Mouse (Mus musculus) thymus, adult 18-20 months (tissue): ENCODE data around the gene Atg101.

Source experiments
- DNase-seq, 2 experiments: peaks; one replicate each; pipeline ENCODE4 v3.0.0; 2022; ENCODE audit warnings: mixed read lengths in 2 of 2

Gene Atg101

GRCm38 (mm10) chr15:101287361-101287760 is 3.3 kb downstream of the Atg101 start:
- DNase-seq: no peak

- no peak for DNase-seq
Measured at GRCm38 (mm10) chr15:101290354-101290753, 6.3 kb downstream of the Atg101 start.

GRCm38 (mm10) chr15:101292012-101292411 is 7.9 kb downstream of the Atg101 start:
- DNase-seq: no peak

- DNase-seq: no peak
Measured at GRCm38 (mm10) chr15:101293025-101293621, 9.1 kb downstream of the Atg101 start, which contains the start of gene 6030408B16Rik. Gene 6030408B16Rik (plus strand): TSS chr15:101293212.

DNA sequence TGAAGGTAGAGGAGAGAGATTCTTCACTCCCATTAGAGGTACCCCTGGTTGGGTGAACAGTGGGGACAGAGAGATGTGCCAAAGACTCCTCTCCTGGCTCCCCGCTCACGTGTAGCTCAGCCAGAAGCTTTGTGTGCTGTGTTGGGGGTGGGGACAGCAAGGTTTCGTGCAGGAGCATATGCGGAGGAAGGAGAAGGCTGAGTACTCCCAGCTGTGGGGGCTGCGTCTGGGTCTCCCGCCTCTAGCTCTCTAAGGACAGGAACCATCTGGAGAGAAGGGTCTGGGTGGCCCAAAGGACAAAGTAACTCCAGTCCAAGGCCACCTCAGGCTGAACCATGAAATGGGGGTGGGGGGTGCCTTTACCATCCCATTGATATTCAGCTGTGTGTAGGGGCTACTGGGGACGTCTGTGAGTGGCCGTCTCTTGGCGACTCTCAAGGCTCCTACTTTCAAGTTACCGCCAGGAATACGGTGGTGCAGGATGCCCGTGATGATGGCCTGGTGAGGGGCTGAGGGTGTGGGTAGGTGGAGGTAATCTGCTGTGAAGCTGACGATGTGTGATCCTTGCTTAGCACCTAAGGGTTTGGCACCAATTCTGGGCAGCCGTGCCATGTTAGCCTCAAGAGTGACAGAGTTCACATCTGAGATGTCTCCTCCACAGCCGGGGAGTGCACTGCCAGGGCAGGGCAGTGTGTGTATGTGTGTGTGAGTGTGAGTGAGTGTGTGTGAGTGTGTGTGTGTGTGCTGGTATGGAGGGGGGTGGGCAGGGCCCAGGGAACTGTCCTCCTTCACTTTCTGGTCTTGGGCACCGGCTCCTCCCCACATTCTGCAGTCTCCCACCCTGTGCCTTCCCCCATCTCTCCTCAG is 10.2 kb downstream of the Atg101 start:
- no peak for DNase-seq

DNA sequence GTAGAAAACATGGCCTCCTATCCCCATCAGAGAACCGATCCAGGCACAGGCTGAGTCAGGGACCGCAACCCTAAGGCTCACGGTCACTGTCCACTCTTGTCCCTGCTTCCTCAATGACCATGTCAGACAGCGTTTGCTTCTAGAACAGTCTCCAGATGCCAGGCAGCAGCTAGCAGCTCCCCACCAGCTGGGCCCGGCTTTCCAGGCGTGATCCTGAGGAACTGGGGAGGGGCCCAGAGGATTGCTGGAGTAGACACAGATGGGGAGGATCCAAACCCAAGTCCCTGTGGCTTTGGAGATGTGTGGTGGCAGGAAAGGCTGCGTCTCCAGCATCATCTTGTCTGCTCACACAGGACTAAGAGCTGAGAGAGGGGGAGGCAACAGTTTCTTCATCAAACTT is 11.0 kb downstream of the Atg101 start:
- DNase-seq: no peak

DNA sequence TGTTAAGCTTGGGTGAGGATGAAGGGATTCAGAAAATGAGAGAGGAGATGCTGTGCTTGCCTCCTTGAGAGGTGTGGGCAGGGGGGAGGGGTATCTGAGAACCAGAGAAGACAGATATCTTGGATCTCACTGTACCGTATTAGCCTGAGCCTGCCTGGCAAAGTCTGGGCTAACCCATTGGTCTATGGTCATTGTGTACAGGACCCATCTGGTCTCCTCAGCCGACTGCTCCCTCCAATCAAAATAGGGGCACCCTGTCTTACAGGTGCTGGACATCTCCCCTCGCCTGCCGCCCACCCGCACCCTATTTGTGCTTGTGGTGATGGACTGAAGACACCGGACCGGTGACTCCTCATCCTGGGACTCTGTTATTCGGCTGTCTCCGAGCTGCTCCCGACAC is 11.5 kb downstream of the Atg101 start:
- DNase-seq: no peak

DNA sequence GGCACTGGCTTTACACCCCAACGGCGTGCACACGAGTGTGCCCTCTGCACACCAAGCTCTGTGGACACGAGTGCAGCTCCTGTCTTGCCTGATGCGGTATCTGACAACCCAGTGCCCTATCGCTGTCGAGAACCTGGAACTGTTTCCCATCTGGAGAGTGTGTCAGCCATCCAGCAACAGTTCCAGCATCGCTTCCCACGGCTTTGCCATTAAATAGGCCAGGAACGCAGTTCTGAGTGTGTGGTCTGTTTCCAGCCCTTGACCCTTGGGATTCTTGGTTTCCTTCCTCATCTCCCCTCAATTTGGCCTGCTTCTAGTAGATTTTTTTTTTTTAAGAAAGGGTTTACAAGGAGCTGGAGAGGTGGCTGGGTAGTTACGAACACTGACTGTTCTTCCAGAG is 12.0 kb downstream of the Atg101 start:
- DNase-seq: no peak

- no peak for DNase-seq
Measured at GRCm38 (mm10) chr15:101297988-101298387, 13.9 kb downstream of the Atg101 start.

GRCm38 (mm10) chr15:101298550-101298949 is 14.5 kb downstream of the Atg101 start:
- DNase-seq: no peak

DNA sequence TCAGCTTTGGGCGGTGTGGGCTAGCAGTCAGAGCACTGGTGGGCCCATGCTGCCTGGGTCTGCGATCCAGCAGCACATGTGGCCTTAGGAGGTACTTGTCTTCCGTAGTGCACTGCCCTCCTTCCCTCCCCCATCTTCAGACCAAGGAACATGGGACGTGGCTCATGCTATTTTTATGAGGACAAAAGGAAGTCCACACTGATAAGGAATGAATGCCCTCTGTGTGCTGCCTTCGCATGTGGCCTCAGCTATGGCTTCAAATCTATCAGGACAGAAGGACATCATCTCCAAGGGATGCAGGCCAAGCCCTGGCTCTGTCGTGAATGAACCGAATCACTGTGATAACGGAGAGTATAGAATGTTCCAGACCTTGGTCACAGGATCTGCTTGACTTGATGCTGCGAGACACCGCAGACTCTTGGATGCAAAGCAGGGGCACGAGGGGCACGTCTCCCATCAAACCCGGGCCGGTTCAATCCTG is 15.4 kb downstream of the Atg101 start:
- no peak for DNase-seq

DNA sequence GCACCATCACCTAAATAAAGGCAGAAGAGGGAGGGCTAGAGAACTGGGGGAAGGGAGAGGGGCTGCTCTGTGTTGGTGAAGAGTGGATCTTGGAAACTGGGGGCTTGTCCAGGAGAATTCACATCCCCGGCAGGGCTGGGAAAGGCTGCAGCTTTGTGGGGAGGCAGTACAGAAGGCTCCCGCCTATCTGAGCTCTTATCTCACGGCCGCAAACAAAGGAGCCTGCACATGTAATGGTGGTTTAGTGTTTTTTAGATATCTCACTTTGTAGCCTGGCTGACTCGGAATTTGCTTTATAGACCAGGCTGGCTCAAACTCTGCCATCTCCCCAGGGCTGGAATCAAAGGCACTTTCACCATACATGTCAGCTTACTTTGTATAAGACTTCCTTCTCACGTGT is 16.1 kb downstream of the Atg101 start:
- DNase-seq: no peak

DNA sequence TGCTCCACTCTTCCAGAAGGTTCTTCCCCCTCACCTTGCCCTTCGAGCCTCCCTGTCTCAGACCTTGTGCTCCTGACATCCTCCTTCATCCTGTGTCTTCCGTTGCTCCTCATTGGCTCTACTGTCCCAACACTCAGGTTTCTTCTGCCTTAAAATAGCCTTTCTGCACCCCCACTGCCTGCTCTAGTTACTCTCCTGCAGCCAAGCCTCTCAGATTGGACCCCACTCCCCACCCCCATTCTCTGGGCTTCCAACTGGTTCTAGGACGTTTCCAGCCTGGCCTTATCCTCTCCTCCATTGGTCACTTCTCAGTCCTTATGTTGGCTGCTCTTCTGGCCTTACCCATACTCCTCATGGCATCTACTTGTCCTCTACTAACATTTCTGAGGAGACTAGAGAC is 18.1 kb downstream of the Atg101 start:
- no peak for DNase-seq

GRCm38 (mm10) chr15:101303830-101304229 is 19.8 kb downstream of the Atg101 start:
- no peak for DNase-seq

DNA sequence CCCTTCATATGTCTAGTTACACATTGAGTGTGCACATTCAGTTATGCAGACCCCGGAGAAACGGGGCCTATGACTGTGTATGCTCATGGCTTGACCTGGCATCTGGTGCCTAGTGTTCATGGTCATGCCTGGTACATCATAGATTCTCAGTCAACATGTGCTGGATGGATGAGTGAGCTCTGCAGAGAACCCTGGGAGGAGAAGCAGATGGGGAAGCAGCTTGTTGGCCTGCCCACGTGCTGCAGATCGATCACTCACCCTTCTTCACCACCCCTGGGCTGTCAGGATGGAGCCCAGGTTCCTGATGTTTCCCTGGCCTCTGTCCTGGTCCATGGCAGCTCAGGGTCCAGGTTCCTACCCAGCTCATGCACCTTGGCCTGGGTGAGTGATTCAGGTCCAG is 22.4 kb downstream of the Atg101 start:
- DNase-seq: no peak

- no peak for DNase-seq
Measured at GRCm38 (mm10) chr15:101308440-101309348, 24.6 kb downstream of the Atg101 start.

DNA sequence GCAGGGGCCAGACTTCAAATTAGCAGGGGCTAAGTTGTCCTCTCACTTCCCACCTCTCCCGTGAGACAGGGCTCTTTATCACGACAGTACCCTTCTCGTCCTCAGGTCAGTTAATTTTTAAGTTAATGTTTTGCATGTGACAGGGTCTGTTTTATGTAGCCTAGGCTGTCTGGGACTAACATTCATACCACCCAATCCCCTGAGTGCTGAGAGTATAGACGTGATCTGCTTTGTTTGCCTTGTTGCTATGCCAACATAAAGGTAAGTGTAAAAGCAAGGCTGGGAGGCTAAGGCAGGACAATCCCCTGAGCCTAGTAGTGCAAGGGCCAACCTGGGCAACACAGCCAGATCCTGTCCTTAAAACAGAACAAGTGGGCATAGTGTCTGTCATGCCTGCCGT is 25.4 kb downstream of the Atg101 start:
- DNase-seq: no peak

GRCm38 (mm10) chr15:101311087-101311770 is 27.2 kb downstream of the Atg101 start:
- DNase-seq: no peak

- DNase-seq: no peak
Measured at GRCm38 (mm10) chr15:101312006-101312405, 27.9 kb downstream of the Atg101 start.

DNA sequence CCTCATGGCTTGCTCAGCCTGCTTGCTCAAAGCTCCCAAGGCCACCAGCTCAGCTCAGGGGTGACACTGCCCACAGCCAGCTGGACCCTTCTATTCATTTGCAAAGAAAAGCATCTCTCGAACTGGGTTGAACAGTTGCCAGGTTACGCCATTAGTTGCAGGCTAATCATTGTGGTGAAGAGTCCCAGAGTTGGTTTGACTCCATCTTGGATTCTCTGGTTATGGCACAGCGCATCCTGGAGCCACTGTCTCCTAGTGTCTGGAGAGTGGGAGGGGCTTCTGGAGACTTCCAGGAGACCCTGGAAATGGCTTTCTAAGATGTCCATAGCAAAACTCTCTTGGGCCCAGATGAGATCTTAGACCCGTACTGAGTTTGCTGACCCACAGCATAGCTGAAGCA is 31.3 kb downstream of the Atg101 start:
- DNase-seq: no peak

DNA sequence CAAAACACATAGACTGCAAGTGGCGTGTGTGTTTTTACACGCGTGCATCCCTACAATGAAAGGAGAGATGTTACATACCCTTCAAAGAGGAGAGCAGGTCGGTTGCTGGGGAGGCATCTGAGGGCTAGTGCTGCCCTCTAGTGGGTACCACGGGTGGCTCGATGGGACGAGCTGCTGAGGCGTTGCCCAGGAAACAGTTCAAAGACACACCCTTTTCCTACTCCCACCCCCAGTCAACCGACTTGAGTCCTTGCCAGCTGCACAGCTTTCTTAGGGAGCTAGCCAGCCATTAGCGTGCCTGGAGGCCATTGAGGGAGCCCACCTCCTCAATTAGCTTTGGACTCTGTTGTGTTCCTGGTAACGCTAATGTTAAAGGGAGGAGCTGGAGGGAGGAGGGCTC is 31.8 kb downstream of the Atg101 start:
- DNase-seq: peak; percentile 79 to 81

DNA sequence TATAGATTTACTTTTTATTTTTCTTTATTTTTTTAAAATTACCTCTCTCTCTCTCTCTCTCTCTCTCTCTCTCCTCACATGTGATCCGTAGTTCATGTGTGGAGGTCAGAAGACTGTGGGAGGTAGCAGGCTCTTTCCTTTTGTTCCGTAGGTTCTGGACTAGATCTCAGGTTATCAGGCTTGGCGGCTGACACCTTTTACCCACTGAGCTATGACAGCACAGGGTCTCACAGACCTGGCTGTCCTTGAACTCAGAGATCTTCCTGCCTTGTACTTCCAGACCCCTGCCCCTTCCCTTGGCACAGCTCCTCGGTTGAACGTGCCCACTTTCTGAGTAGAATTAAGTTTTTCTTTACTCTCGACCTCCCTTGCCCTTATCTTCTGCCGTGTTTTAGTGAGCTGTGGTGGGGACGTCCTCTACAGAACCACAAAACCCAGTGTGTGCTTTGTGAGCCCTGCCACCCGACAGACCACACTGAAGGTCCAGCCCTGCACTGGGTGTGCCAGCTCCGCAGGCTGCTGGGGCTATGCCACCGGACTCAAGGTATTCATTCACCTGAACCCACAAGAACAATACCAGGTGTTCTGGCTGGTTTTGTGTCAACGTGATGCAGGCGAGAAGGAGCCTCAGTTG is 32.3 kb downstream of the Atg101 start:
- no peak for DNase-seq
